Mouse (Mus musculus): ENCODE measurements around the gene Spns3.

DNA sequence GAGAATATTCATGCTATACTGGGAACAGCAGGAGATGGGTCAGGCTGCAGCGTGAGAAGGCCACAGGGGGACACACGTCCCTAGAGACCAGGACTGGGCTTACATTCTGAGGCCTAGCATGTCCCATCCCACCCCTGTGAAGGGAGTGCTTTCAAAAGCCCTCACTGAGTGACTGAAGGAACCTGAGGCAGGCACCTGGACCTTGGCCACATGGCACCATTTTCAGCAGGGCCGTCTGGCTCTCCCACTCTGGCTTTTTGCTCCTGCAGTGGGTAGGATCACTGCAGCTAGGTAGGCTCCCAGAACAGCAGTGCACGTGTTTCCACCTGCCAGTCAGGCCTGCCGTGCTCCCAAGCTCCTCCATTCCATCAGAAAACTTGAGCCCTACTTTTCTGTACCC, 81.8 kb downstream of the Spns3 start:
- TF ChIP-seq CTCF (IDR thresholded peaks at IDR 0.05; ENCODE audit: low read depth, low read length) = no peak
- TF ChIP-seq POLR2A (IDR thresholded peaks at IDR 0.05; ENCODE audit: extremely low read depth, insufficient read depth, low read length) = no peak
